8 mouse cellular contexts compared by ENCODE assay signal in genomic region chr7:19628192-19628535, GRCm38 (mm10). TPM values are rescaled to one million over a fixed set of nuclear protein-coding genes. Genes with fewer than 3 reads are reported as not detected.
DNase-seq lines count a peak whose midpoint lies in the region; ATAC-seq and TF ChIP-seq lines count a peak whose summit lies in the region.

No protein-coding gene starts in this region.

- TF ChIP-seq EP300 in liver, postnatal 0 days (IDR thresholded peaks at IDR 0.05; ENCODE audit: low read depth), result no peak

- no peaks in the 10 kb centered on the region for H3K27me3 ChIP-seq in heart, embryonic 16.5 days (ENCODE audit: control insufficient read depth, insufficient read depth, low read length)
- H3K27me3 ChIP-seq in G1E (ENCODE audit: insufficient read depth, low read length), result peaks cover 9% of the 10 kb centered on the region
- no peaks in the 10 kb centered on the region for H3K27me3 ChIP-seq in forebrain, embryonic 16.5 days (replicated peaks; ENCODE audit: control insufficient read depth, insufficient read depth, low read length)
- no peaks in the 10 kb centered on the region for H3K27me3 ChIP-seq in liver, postnatal 0 days (ENCODE audit: insufficient read depth, low read length)

- no peak for DNase-seq in heart, postnatal 25 days (ENCODE audit: low spot score)
- DNase-seq in G1E (ENCODE audit: low spot score), result no peak
- DNase-seq in liver, postnatal 0 days, result no peak
- DNase-seq in layer of hippocampus, adult 9-11 months, result no peak
- no peak for DNase-seq in right cerebral cortex, postnatal 10 days (ENCODE audit: low spot score in 2 of 2)
- DNase-seq in urinary bladder, postnatal 4 days (ENCODE audit: low spot score in 2 of 2), result no peak

- peaks cover 4% of the 10 kb centered on the region; the same call in 1 of the 2 replicates for H3K4me1 ChIP-seq in heart, embryonic 16.5 days (ENCODE audit: control insufficient read depth, insufficient read depth, low read length)
- H3K4me1 ChIP-seq in G1E (ENCODE audit: insufficient read depth, low read depth, low read length), result peaks cover 21% of the 10 kb centered on the region
- H3K4me1 ChIP-seq in forebrain, embryonic 16.5 days (replicated peaks; ENCODE audit: control insufficient read depth, insufficient read depth, low read length), result peaks cover 8% of the 10 kb centered on the region
- H3K4me1 ChIP-seq in liver, postnatal 0 days (ENCODE audit: insufficient read depth), result peaks cover 17% of the 10 kb centered on the region

- no peak for TF ChIP-seq CTCF in G1E (IDR thresholded peaks at IDR 0.05; ENCODE audit: low read depth, low read length)
- TF ChIP-seq CTCF in liver, postnatal 0 days (IDR thresholded peaks at IDR 0.05; ENCODE audit: low read depth), result no peak

- H3K9ac ChIP-seq in heart, embryonic 16.5 days (ENCODE audit: low read length), result no peak overlapping the region
- H3K9ac ChIP-seq in forebrain, embryonic 16.5 days (replicated peaks; ENCODE audit: low read depth, low read length), result no peak overlapping the region
- no peak overlapping the region for H3K9ac ChIP-seq in liver, postnatal 0 days (replicated peaks)

- peak overlapping the region; percentile 89 for H3K27ac ChIP-seq in heart, embryonic 16.5 days (ENCODE audit: low read length)
- H3K27ac ChIP-seq in forebrain, embryonic 16.5 days (ENCODE audit: low read length), result no peak overlapping the region
- H3K27ac ChIP-seq in liver, postnatal 0 days (ENCODE audit: low read depth), result peak overlapping the region; percentile 97

- peaks cover 4% of the 10 kb centered on the region for H3K36me3 ChIP-seq in heart, embryonic 16.5 days (ENCODE audit: control insufficient read depth, insufficient read depth)
- peaks cover 17% of the 10 kb centered on the region for H3K36me3 ChIP-seq in G1E (replicated peaks)
- 0 out of 2 replicates have a peak, but pooled peaks cover 2% of the 10 kb centered on the region for H3K36me3 ChIP-seq in forebrain, embryonic 16.5 days (ENCODE audit: control insufficient read depth, insufficient read depth)
- H3K36me3 ChIP-seq in liver, postnatal 0 days (replicated peaks; ENCODE audit: insufficient read depth, low read length), result peaks cover 3% of the 10 kb centered on the region; the same call in 1 of the 2 replicates

- peak overlapping the region; percentile 96 for H3K4me2 ChIP-seq in heart, embryonic 16.5 days (ENCODE audit: low read depth, low read length)
- H3K4me2 ChIP-seq in forebrain, embryonic 16.5 days (ENCODE audit: low read length), result peak overlapping the region; percentile 94
- H3K4me2 ChIP-seq in liver, postnatal 0 days (ENCODE audit: low read depth, low read length), result peak overlapping the region; percentile 92

- intact Hi-C loops in heart, postnatal 25 days (cut with DNase I), result no loop called here

- no peaks in the 10 kb centered on the region for H3K9me3 ChIP-seq in heart, embryonic 16.5 days (replicated peaks; ENCODE audit: control insufficient read depth, low read length)
- H3K9me3 ChIP-seq in G1E (replicated peaks), result no peaks in the 10 kb centered on the region
- no peaks in the 10 kb centered on the region for H3K9me3 ChIP-seq in forebrain, embryonic 16.5 days (ENCODE audit: control insufficient read depth, low read length)
- no peaks in the 10 kb centered on the region for H3K9me3 ChIP-seq in liver, postnatal 0 days (ENCODE audit: low read length)

- peak overlapping the region; percentile 81 for H3K4me3 ChIP-seq in heart, embryonic 16.5 days (ENCODE audit: low read length)
- peak overlapping the region; percentile 79; the same call in 1 of the 2 replicates for H3K4me3 ChIP-seq in G1E (ENCODE audit: low read depth, low read length)
- H3K4me3 ChIP-seq in forebrain, embryonic 16.5 days (replicated peaks; ENCODE audit: low read length), result peak overlapping the region; percentile 65
- peak overlapping the region; percentile 73 for H3K4me3 ChIP-seq in liver, postnatal 0 days (ENCODE audit: low read depth, low read length)

- no peak for ATAC-seq in heart, embryonic 16.5 days (replicated peaks; ENCODE audit: extremely low read depth, insufficient read depth, low FRiP score)
- ATAC-seq in G1E (ENCODE audit: extremely low read depth, insufficient number of reproducible peaks, low FRiP score, poor library complexity, severe bottlenecking), result no peak
- ATAC-seq in forebrain, embryonic 16.5 days, result no peak
- no peak for ATAC-seq in liver, postnatal 0 days

- WGBS in heart, embryonic 16.5 days, result 15% methylated on average over 17 of the region's 17 CpGs
- WGBS in forebrain, embryonic 16.5 days, result 15% methylated on average over 17 of the region's 17 CpGs
- WGBS in liver, postnatal 0 days (ENCODE audit: insufficient replicate concordance), result 10% methylated on average over 17 of the region's 17 CpGs

RNA-seq across cellular contexts. Expression of gene Relb, which starts 1.1 kb away (rescaled TPM):
- 8.3 and 12.4 TPM in 2 replicates for polyA plus RNA-seq in heart, embryonic 16.5 days (2015; fragmentation: Nextera tagmentation; extraction: Ambion mirVana)
- 1 to 10 TPM; 7.3 to 7.6 TPM for total RNA-seq in heart, postnatal 25 days (2021)
- total RNA-seq in G1E (2014; fragmentation: Nextera tagmentation) (1.5 and 1.9 TPM in 2 replicates), G1E (2017) (1.5 and 2.0 TPM in 2 replicates)
- 1.1 and 1.2 TPM in 2 replicates for polyA plus RNA-seq in G1E (2012)
- polyA plus RNA-seq in forebrain, embryonic 16.5 days (2015; fragmentation: Nextera tagmentation; extraction: Ambion mirVana), result 3.9 and 4.5 TPM in 2 replicates
- polyA plus RNA-seq in liver, postnatal 0 days (2015; fragmentation: Nextera tagmentation; extraction: Ambion mirVana), result 2.2 and 2.3 TPM in 2 replicates

RNA-seq across cellular contexts. Expression of gene Clasrp, which starts 23.9 kb away (rescaled TPM):
- 31.9 and 35.1 TPM in 2 replicates for polyA plus RNA-seq in heart, embryonic 16.5 days (2015; fragmentation: Nextera tagmentation; extraction: Ambion mirVana)
- total RNA-seq in heart, postnatal 25 days (2021), result 10 to 100 TPM; 14.5 to 20.5 TPM
- 25.8 and 41.4 TPM in 2 replicates for total RNA-seq in G1E (2014; fragmentation: Nextera tagmentation)
- total RNA-seq in G1E (2017), result 34.2 and 35.1 TPM in 2 replicates
- polyA plus RNA-seq in G1E (2012), result 153 and 172 TPM in 2 replicates
- polyA plus RNA-seq in forebrain, embryonic 16.5 days (2015; fragmentation: Nextera tagmentation; extraction: Ambion mirVana), result 57.2 and 57.6 TPM in 2 replicates
- 7.6 and 8.1 TPM in 2 replicates for polyA plus RNA-seq in liver, postnatal 0 days (2015; fragmentation: Nextera tagmentation; extraction: Ambion mirVana)

RNA-seq across cellular contexts. Expression of gene Clptm1, which starts 36.7 kb away (rescaled TPM):
- 74.3 and 81.9 TPM in 2 replicates for polyA plus RNA-seq in heart, embryonic 16.5 days (2015; fragmentation: Nextera tagmentation; extraction: Ambion mirVana)
- total RNA-seq in heart, postnatal 25 days (2021), result 10 to 100 TPM; 65.6 to 72.3 TPM
- total RNA-seq in G1E (2014; fragmentation: Nextera tagmentation), result 70.0 and 75.5 TPM in 2 replicates
- 26.0 and 28.6 TPM in 2 replicates for total RNA-seq in G1E (2017)
- 74.8 and 93.4 TPM in 2 replicates for polyA plus RNA-seq in G1E (2012)
- polyA plus RNA-seq in forebrain, embryonic 16.5 days (2015; fragmentation: Nextera tagmentation; extraction: Ambion mirVana), result 91.2 and 92.5 TPM in 2 replicates
- 40.3 and 44.4 TPM in 2 replicates for polyA plus RNA-seq in liver, postnatal 0 days (2015; fragmentation: Nextera tagmentation; extraction: Ambion mirVana)

RNA-seq across cellular contexts. Expression of gene Apoc2, which starts 49.6 kb away (rescaled TPM):
- 1.2 and 2.6 TPM in 2 replicates for polyA plus RNA-seq in heart, embryonic 16.5 days (2015; fragmentation: Nextera tagmentation; extraction: Ambion mirVana)
- total RNA-seq in heart, postnatal 25 days (2021), result not detected
- total RNA-seq in G1E (2014; fragmentation: Nextera tagmentation) (not detected in 2 replicates), G1E (2017) (not detected in 2 replicates)
- polyA plus RNA-seq in G1E (2012), result not detected in 2 replicates
- not detected in 2 replicates for polyA plus RNA-seq in forebrain, embryonic 16.5 days (2015; fragmentation: Nextera tagmentation; extraction: Ambion mirVana)
- 2,864 and 3,070 TPM in 2 replicates for polyA plus RNA-seq in liver, postnatal 0 days (2015; fragmentation: Nextera tagmentation; extraction: Ambion mirVana)

RNA-seq across cellular contexts. Expression of gene Gemin7, which starts 50.8 kb away (rescaled TPM):
- polyA plus RNA-seq in heart, embryonic 16.5 days (2015; fragmentation: Nextera tagmentation; extraction: Ambion mirVana), result 125 and 127 TPM in 2 replicates
- total RNA-seq in heart, postnatal 25 days (2021), result 10 to 100 TPM; 44.6 to 45.6 TPM
- 50.8 and 51.2 TPM in 2 replicates for total RNA-seq in G1E (2014; fragmentation: Nextera tagmentation)
- total RNA-seq in G1E (2017), result 25.8 and 31.3 TPM in 2 replicates
- 52.7 and 55.4 TPM in 2 replicates for polyA plus RNA-seq in G1E (2012)
- 120 and 124 TPM in 2 replicates for polyA plus RNA-seq in forebrain, embryonic 16.5 days (2015; fragmentation: Nextera tagmentation; extraction: Ambion mirVana)
- polyA plus RNA-seq in liver, postnatal 0 days (2015; fragmentation: Nextera tagmentation; extraction: Ambion mirVana), result 61.7 and 66.9 TPM in 2 replicates
